Mouse (Mus musculus) myocyte (in vitro differentiated cells): ENCODE measurements at regions not wholly inside any gene's neighbourhood (a gene's known extent, or its start where the extent isn't known, plus 50 kb on each side); places are given as distances from the start of the nearest gene placed in this dataset.

Experiments
- MAX ChIP-seq: IDR thresholded peaks from one replicate; pipeline ENCODE4 v1.6.1; 2011; ENCODE audit warnings: low read depth, mild to moderate bottlenecking, control low read depth
- MYOD1 ChIP-seq, 3 experiments: IDR thresholded peaks; one replicate each; pipeline ENCODE4 v1.6.1; 2011; ENCODE audit warnings: control low read depth in 2 of 3, low read depth in 2 of 3, mild to moderate bottlenecking in 2 of 3, moderate library complexity in 1 of 3; ENCODE audit not compliant: insufficient read length in 2 of 3, control insufficient read depth in 1 of 3
- POLR2A ChIP-seq: IDR thresholded peaks from one replicate; pipeline ENCODE4 v1.6.1; 2011; ENCODE audit warnings: low read depth, mild to moderate bottlenecking, control low read depth, moderate library complexity; ENCODE audit not compliant: insufficient read length

GRCm38 (mm10) chr17:63811246-63811785 is 51.5 kb upstream of the Fer start:
- TF ChIP-seq POLR2A, result no peak
- no peak for TF ChIP-seq MYOD1 (IDR thresholded peaks at IDR 0.05; ENCODE audit: control insufficient read depth in 1 of 3, insufficient read length in 2 of 3, low read depth in 2 of 3)
- no peak for TF ChIP-seq MAX
